Mouse (Mus musculus): ENCODE results near the gene Chit1.

GRCm38 (mm10) chr1:134086811-134087398, 24.1 kb upstream of the Chit1 start:
- no peak for TF ChIP-seq MAFK (IDR thresholded peaks at IDR 0.05; ENCODE audit: insufficient read depth, low read depth, low read length)
- TF ChIP-seq ZNF384 (IDR thresholded peaks at IDR 0.05; ENCODE audit: low read depth, low read length): no peak
